Mouse (Mus musculus) limb, embryonic 12.5 days (tissue): Measurements from ENCODE around the gene Zbtb20. TPM values are rescaled to one million over a fixed set of nuclear protein-coding genes. Genes with fewer than 3 reads are reported as not detected.

ENCODE experiments used
- ATAC-seq: fragments of 200-750 bp; cut with Nextera tagmentation; 2 replicates; pipeline ENCODE4 v1.8.0; 2017; ENCODE audit warnings: low read depth, moderate TSS enrichment; ENCODE audit not compliant: insufficient number of reproducible peaks, insufficient read depth, low FRiP score, low TSS enrichment
- H3K27ac ChIP-seq: fragments of 300-500 bp; sonication (generic); 2 replicates; pipeline ENCODE4 v1.5.1; 2016; ENCODE audit warnings: mild to moderate bottlenecking, moderate library complexity
- H3K27me3 ChIP-seq: fragments of 300-500 bp; sonication (generic); 2 replicates; pipeline ENCODE4 v1.6.1; 2016; ENCODE audit warnings: mild to moderate bottlenecking, moderate library complexity
- H3K36me3 ChIP-seq: fragments of 300-500 bp; sonication (generic); 2 replicates; pipeline ENCODE4 v1.6.1; 2016; ENCODE audit warnings: mild to moderate bottlenecking, moderate library complexity
- H3K4me1 ChIP-seq: fragments of 300-500 bp; sonication (generic); replicated peaks from 2 replicates; pipeline ENCODE4 v1.6.1; 2016
- H3K4me2 ChIP-seq: fragments of 300-500 bp; sonication (generic); 2 replicates; pipeline ENCODE4 v1.6.1; 2016; ENCODE audit warnings: mild to moderate bottlenecking, moderate library complexity
- H3K4me3 ChIP-seq: fragments of 300-500 bp; sonication (generic); replicated peaks from 2 replicates; pipeline ENCODE4 v1.5.1; 2016; ENCODE audit warnings: mild to moderate bottlenecking
- H3K9ac ChIP-seq: fragments of 300-500 bp; sonication (generic); replicated peaks from 2 replicates; pipeline ENCODE4 v1.6.1; 2016; ENCODE audit warnings: mild to moderate bottlenecking, moderate library complexity
- H3K9me3 ChIP-seq: fragments of 300-500 bp; sonication (generic); 2 replicates; pipeline ENCODE4 v1.6.1; 2016; ENCODE audit warnings: mild to moderate bottlenecking, moderate library complexity
- WGBS: fragments of 180-500 bp; shearing (Covaris S2); methylation state at CpG from one replicate; pipeline ENCODE4 v1.1.7; 2016; 5-methylcytosine and 5-hydroxymethylcytosine counted together
- polyA plus RNA-seq: library from polyadenylated mRNA; unstranded; fragments of >200 nt; fragmentation: Nextera tagmentation; extraction: Ambion mirVana; gene quantifications from 2 replicates; pipeline ENCODE4 v1.2.1, GENCODE M21; 2016

Zbtb20 gene
- polyA plus RNA-seq, 1 experiment from 2014 or later, result 18.8 TPM

DNA sequence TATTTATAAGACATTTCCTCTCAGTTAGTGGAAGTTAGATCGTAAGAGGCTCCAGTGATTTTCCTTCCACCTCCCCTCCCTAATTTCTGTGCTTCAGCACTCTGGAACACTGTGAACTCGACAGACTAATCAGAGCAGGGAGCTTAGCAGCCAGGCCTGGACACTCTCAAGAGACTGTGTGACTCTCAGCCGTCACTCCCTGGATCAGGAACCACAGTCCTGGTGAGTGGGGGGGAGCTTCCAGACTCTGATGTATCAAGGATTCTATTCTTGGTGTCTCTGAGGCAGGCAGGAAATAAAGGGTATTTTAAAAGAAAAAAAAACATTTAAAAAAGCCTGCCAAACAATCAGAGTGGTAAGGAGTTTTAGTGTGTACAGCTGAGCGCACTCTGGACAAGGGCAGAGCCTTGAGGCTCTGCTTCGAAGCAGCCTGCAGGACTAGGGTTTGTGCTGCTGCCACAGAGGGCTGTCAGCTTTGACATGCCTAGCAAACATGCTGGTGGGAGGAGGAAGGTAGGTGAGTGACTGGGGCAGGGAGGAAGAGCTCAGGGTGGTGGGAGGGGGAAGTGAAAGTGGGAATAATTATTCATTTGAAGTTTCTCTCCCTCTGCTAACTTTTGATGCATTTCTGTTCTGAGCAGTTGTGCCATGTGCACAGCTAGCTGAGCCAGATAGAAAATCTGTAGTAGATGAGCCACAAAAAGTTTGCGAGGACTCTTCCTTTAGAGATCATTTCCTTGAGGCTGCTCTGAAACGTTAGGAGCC is 488.3 kb downstream of the Zbtb20 start:
- Histone ChIP-seq H3K27ac (peak overlapping the region; percentile 50; the same call in 1 of the 2 replicates), H3K4me3 (no peak overlapping the region), H3K9ac (no peak overlapping the region), H3K27me3 (no peaks in the 10 kb centered on the region), H3K4me2 (no peak overlapping the region), H3K36me3 (no peaks in the 10 kb centered on the region), H3K9me3 (no peaks in the 10 kb centered on the region), H3K4me1 (peaks cover 16% of the 10 kb centered on the region)
- no peak for ATAC-seq
- 36% methylated on average over 7 of the region's 7 CpGs for WGBS

DNA sequence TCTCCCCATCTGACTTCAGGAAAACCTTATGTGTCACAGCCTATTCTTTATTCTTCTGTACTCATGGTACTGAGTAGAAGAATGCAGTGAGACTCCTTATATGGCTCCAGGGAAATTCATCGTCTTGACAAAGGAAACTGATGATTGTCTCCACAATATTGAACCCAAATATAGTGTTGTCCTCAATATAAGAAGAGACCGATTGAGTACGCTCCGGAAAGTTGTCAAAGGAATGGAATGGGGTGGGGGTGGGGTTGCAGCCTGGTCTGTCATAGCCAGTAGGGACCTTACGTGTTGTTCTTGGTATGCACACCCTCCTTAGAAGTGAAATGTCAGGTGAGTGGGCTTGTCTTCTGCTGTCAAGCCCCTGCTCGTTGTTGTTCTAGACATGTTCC is 488.8 kb downstream of the Zbtb20 start:
- H3K27me3 ChIP-seq, result no peaks in the 10 kb centered on the region

GRCm38 (mm10) chr16:43365277-43365676 is 489.6 kb downstream of the Zbtb20 start:
- ATAC-seq, result no peak
- Histone ChIP-seq H3K27ac (no peak overlapping the region), H3K4me1 (peaks cover 16% of the 10 kb centered on the region), H3K4me2 (no peak overlapping the region), H3K4me3 (no peak overlapping the region), H3K27me3 (no peaks in the 10 kb centered on the region), H3K36me3 (no peaks in the 10 kb centered on the region), H3K9me3 (no peaks in the 10 kb centered on the region), H3K9ac (no peak overlapping the region)
- 86% methylated on average over 3 of the region's 3 CpGs for WGBS

More for the DNA sequence above, 488.8 kb downstream of the Zbtb20 start:
- no peak for ATAC-seq
- H3K27ac ChIP-seq, result no peak overlapping the region
- H3K9me3 ChIP-seq, result no peaks in the 10 kb centered on the region
- H3K9ac ChIP-seq, result no peak overlapping the region
- WGBS, result 84% methylated on average over 6 of the region's 6 CpGs
- H3K4me1 ChIP-seq, result peaks cover 16% of the 10 kb centered on the region
- H3K4me3 ChIP-seq, result no peak overlapping the region
- H3K4me2 ChIP-seq, result no peak overlapping the region
- H3K36me3 ChIP-seq, result no peaks in the 10 kb centered on the region

GRCm38 (mm10) chr16:43370496-43371020 is 494.9 kb downstream of the Zbtb20 start:
- 86% methylated on average over 3 of the region's 3 CpGs for WGBS
- Histone ChIP-seq H3K36me3 (no peaks in the 10 kb centered on the region), H3K4me2 (no peak overlapping the region), H3K9ac (no peak overlapping the region), H3K4me3 (no peak overlapping the region), H3K27ac (no peak overlapping the region), H3K9me3 (no peaks in the 10 kb centered on the region), H3K27me3 (no peaks in the 10 kb centered on the region), H3K4me1 (no peaks in the 10 kb centered on the region)
- ATAC-seq, result no peak

GRCm38 (mm10) chr16:43376782-43377181 is 501.1 kb downstream of the Zbtb20 start:
- no peaks in the 10 kb centered on the region for H3K27me3 ChIP-seq
- no peaks in the 10 kb centered on the region for H3K36me3 ChIP-seq
- no peaks in the 10 kb centered on the region for H3K9me3 ChIP-seq
- no peak overlapping the region for H3K4me3 ChIP-seq
- no peak overlapping the region for H3K9ac ChIP-seq
- H3K4me1 ChIP-seq, result no peaks in the 10 kb centered on the region
- 78% methylated on average over 6 of the region's 6 CpGs for WGBS
- no peak overlapping the region for H3K4me2 ChIP-seq
- H3K27ac ChIP-seq, result no peak overlapping the region
- ATAC-seq, result no peak

- ATAC-seq, result no peak
- Histone ChIP-seq H3K27me3 (no peaks in the 10 kb centered on the region), H3K4me3 (no peak overlapping the region), H3K4me2 (no peak overlapping the region), H3K4me1 (no peaks in the 10 kb centered on the region), H3K27ac (no peak overlapping the region), H3K9me3 (no peaks in the 10 kb centered on the region), H3K36me3 (no peaks in the 10 kb centered on the region), H3K9ac (no peak overlapping the region)
- 85% methylated on average over 7 of the region's 7 CpGs for WGBS
These were observed 504.0 kb downstream of the Zbtb20 start for GRCm38 (mm10) chr16:43379351-43380325.

- Histone ChIP-seq H3K9me3 (no peaks in the 10 kb centered on the region), H3K4me1 (no peaks in the 10 kb centered on the region), H3K4me2 (no peak overlapping the region), H3K27ac (no peak overlapping the region), H3K36me3 (no peaks in the 10 kb centered on the region), H3K9ac (no peak overlapping the region), H3K4me3 (no peak overlapping the region), H3K27me3 (no peaks in the 10 kb centered on the region)
- 88% methylated on average over 2 of the region's 2 CpGs for WGBS
- ATAC-seq, result no peak
These were observed 505.5 kb downstream of the Zbtb20 start for GRCm38 (mm10) chr16:43381183-43381582.

- Histone ChIP-seq H3K36me3 (no peaks in the 10 kb centered on the region), H3K27me3 (no peaks in the 10 kb centered on the region), H3K4me2 (no peak overlapping the region), H3K9me3 (no peaks in the 10 kb centered on the region), H3K9ac (no peak overlapping the region), H3K4me1 (no peaks in the 10 kb centered on the region), H3K4me3 (no peak overlapping the region), H3K27ac (no peak overlapping the region)
- WGBS, result 80% methylated on average over 7 of the region's 7 CpGs
- ATAC-seq, result no peak
These were observed 507.6 kb downstream of the Zbtb20 start for GRCm38 (mm10) chr16:43383149-43383740.

DNA sequence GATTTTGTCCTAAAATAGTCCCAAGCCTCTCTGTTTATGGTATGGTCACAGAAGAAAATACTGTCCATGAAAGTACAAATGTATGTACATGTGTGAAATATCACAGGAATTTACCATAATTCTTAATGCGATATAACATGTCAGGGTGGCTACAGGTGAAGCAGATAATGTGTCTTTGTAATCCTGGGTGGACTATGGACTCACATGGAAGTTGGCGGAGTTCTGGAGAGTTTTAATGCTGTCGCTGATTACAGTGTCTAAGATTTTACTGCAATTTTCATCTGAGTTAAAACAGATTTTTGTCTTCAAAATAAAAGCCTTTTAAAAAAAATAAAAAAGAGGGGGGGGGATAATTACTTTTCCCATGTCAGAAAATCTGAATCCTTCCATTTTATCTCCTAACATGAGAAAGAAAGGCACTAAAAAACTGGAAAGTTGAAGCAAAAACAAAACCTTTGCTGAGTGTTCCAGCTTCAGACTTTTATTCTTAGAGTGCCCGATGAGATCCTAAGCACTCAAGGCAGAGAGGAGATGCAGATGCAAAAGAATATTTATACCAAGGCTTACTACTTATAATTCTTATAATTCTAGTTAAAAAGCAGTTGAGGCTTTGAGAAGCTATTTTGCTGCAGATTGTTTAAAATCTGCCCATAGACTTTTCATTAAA is 509.4 kb downstream of the Zbtb20 start:
- Histone ChIP-seq H3K4me1 (no peaks in the 10 kb centered on the region), H3K36me3 (no peaks in the 10 kb centered on the region)
- 82% methylated on average over 4 of the region's 4 CpGs for WGBS

GRCm38 (mm10) chr16:43385620-43386210 is 510.0 kb downstream of the Zbtb20 start:
- Histone ChIP-seq H3K27ac (no peak overlapping the region), H3K4me3 (no peak overlapping the region), H3K27me3 (no peaks in the 10 kb centered on the region), H3K4me2 (no peak overlapping the region), H3K4me1 (no peaks in the 10 kb centered on the region), H3K9ac (no peak overlapping the region), H3K36me3 (no peaks in the 10 kb centered on the region), H3K9me3 (no peaks in the 10 kb centered on the region)
- WGBS, result 62% methylated on average over 5 of the region's 5 CpGs
- ATAC-seq, result no peak

More for the DNA sequence above, 509.4 kb downstream of the Zbtb20 start:
- no peak for ATAC-seq
- H3K9me3 ChIP-seq, result no peaks in the 10 kb centered on the region
- no peaks in the 10 kb centered on the region for H3K27me3 ChIP-seq
- H3K4me3 ChIP-seq, result no peak overlapping the region
- no peak overlapping the region for H3K27ac ChIP-seq
- H3K9ac ChIP-seq, result no peak overlapping the region
- no peak overlapping the region for H3K4me2 ChIP-seq
